Mouse (Mus musculus): ENCODE results near the gene Gjc3. TPM values are rescaled to one million over a fixed set of nuclear protein-coding genes. Genes with fewer than 3 reads are reported as not detected.
A peak's percentile ranks its signal among the peaks of the same experiment; 100 is the strongest.
"Not testable (repeated sequence)": the region's sequence is repeated elsewhere in the genome, so short reads cannot be mapped to it uniquely, and the experiment has no call there.

Gene Gjc3
- 0.11 and 0.16 TPM in 2 replicates for polyA plus RNA-seq (2012; rRNA removed)

DNA sequence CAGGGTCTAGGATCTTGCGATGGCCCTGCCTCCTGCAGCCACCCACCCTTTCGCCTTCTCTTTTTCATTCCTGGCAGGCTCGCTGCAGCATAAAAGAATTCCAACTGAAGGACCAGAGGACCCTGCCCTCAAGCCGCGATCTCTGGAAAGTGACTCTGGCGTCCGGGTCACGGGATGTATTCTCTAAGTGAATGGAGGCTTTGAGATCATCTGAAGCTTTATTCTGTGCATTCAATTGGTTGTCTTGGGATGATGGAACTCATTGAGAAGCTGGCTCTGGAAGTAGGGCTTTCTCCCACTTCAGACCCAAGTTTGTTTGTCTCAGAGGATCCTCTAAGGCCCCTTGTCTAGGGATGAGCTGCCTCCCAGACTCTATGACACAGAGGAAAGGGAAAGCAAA lies at the start of gene Gjc3:
Gene Gjc3 (minus strand): TSS at position 154 of the 400 bp plus-strand sequence.
- DNase-seq (ENCODE audit: low read depth, low spot score): no peak
- 80% methylated on average over 8 of the region's 8 CpGs for whole genome bisulfite sequencing

DNA sequence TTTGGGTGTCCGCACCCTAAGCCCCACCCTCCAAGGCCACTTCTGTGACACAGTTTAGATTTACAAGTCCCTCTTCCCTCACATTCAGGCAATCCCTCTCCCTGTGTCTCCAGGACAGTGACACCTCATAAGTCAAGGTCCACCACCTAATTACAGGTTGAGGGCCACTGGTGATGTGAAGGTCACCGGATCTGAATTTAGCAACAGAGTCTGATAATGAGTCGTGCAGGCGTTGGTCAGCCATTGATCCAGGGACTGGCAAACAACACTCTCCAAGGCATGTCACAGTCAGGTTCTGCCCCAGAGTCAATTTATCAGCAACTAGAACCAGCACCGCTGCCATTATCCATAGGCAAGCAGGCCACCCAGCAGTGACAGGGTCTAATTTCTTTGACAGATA lies 49.5 kb upstream of the Gjc3 start:
- DNase-seq (ENCODE audit: low read depth, low spot score): no peak
- 88% methylated on average over 5 of the region's 5 CpGs for WGBS

DNA sequence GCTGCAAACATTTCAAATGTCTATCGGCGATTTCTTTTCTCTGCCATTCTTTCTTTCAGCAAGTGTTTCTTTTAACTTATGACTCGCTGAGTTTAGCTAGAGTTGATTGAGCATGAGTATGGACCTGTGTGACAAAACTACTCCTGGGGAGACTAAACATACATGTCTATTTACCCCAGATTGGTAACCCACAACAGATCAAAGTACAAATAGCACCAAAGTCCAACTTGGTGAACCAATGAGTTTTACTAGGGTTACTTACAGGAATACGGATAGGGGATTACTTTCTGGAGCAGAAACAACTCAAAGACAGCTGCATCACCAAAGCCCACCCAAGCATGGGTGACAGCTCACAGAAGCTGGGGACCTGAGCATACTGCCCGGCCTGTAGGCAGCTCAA lies 46.5 kb upstream of the Gjc3 start:
- DNase-seq (ENCODE audit: low read depth, low spot score): no peak

DNA sequence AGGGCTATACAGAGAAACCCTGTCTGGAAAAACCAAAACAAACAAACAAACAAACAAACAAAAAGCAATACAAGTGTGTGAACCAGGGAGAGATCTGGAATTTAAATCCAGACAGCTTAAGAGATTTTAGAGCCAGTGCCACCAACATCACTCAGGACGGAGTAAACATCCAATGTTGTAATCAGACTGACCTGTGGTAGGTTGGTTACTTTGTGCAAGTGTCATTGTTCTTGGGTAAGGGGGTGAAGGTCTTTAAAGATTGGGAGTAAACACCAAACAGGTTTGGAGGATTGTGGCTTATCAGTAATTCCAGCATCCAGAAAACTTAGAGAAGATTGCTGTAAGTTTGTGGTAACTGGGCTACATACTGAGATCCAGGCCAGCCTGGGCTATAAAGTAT lies 23.5 kb upstream of the Gjc3 start:
- 96% methylated on average over 1 of the region's 1 CpGs for WGBS
- DNase-seq (ENCODE audit: low read depth, low spot score): no peak

More for the DNA sequence above, 46.5 kb upstream of the Gjc3 start:
- 76% methylated on average over 5 of the region's 5 CpGs for WGBS

DNA sequence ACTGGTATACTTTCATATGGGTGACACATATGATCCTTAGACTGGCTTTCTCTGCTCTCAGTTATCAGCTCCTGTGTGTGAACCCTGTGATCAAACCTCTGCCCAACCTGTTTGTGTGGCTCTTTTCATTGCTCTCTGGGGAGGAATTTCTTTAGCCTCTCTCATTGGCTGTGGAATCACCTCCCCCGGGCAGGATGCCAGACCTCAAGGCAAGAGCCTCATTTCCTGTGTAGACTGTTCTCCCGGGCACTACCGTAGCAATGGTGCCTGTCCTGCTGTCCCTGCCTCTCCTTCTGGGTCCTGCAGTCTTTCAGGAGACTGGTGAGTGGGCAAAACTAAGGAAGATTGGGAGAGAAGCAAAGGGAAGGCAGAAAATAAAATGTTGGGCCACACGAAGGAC lies 18.4 kb upstream of the Gjc3 start, which contains the start of gene Azgp1:
Gene Azgp1 (plus strand): TSS at position 221 of the 400 bp plus-strand sequence.
- DNase-seq (ENCODE audit: low read depth, low spot score): peak; percentile 39
- WGBS: 24% methylated on average over 4 of the region's 4 CpGs

DNA sequence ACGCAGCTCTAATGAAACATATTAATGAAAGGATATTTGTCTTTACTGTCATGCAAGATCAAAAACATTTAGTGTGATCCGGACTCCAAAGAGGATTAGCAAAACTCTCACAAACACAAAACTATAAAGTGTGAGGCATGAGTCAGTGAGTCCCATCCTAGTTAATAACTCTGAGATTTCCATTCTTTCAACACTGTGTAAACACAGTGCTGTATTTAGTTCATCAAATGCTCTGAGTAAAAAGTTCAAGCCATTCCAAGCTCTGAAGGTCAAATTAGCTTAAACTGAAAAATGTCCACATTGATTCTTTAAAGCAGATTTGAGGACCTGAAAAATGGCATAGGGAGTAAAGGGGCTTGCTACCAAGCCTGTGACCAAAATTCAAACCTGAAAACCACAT lies 16.2 kb upstream of the Gjc3 start:
- no peak for DNase-seq (ENCODE audit: low read depth, low spot score)
- 67% methylated on average over 2 of the region's 2 CpGs for whole genome bisulfite sequencing

DNA sequence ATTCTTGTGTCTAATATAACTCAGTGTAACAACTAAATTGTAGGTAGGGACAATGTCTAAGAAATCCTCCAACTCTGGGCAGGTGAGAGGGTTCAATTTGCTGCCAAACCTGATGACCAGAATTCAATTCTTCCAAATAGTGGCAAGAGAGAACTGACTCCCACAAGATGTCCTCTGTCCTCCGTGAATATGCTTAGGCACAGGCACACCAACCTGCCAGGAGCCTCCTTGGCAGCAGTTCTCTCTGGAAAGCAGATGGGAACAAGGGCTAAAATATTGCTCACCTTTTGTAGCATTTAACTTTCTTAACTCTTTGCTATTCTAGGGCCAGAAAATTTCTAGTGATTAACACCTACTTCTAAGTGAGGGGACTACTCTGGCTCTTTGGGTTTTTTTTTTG lies 14.4 kb upstream of the Gjc3 start:
- DNase-seq (ENCODE audit: low read depth, low spot score): no peak

DNA sequence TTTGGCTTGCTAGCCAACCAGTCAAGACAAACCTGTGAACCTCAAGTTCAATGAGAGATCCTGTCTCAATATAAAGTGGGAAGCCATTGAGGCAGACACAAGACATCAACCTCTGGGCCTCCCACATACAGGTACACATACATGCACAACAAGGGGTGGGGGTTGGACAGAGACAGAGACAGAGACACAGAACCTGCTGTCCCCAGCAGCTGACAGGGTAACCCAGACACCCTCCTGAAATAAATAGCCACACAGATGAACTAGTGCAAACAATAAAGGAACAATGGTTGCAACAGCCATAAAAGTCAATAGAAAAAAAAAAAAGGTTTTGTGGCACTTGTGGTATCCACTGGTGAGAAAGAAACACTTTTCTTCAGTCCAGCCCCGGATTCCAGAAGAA lies 12.5 kb upstream of the Gjc3 start:
- WGBS: 20% methylated on average over 1 of the region's 1 CpGs
- DNase-seq (ENCODE audit: low read depth, low spot score): no peak

More for the DNA sequence above, 14.4 kb upstream of the Gjc3 start:
- 37% methylated on average over 1 of the region's 1 CpGs for WGBS

DNA sequence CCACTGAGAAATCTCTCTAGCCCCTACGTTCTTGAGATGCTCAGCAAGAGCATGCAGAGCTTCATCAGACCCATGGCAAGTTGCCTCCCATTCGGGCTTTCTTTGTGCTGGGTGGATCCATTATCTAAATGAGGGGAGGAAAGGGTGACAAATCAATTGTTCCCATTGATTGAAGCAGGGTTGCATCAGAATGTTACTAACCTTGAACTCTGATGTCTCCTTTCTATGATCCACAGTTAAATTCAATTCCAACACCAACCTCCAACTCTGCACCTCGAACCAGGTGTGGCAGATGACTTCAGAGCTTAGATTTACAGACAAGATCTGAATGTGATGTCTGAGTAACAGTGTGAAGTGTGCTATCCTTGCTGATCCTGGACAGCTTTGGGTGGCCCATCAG lies 11.8 kb upstream of the Gjc3 start:
- no peak for DNase-seq (ENCODE audit: low read depth, low spot score)
- WGBS: 67% methylated on average over 3 of the region's 3 CpGs

DNA sequence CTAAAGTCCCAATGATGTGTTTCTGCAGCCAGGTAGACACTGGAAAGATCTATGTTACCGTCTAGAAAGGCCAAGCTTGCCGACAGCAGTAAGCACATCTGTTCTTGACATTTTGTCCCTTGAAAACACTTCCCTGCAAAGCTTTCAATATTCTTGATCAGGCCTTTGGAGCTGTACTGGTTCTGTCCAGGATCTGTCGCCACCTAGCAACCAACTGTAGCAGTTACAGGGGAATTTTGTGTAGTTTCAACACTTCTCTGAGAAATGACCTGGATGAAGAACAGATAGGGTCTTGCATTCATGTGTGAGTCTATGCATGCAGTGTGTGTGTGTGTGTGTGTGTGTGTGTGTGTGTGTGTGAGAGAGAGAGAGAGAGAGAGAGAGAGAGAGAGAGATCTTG lies 10.8 kb upstream of the Gjc3 start:
- 42% methylated on average over 3 of the region's 3 CpGs for WGBS
- no peak for DNase-seq (ENCODE audit: low read depth, low spot score)

DNA sequence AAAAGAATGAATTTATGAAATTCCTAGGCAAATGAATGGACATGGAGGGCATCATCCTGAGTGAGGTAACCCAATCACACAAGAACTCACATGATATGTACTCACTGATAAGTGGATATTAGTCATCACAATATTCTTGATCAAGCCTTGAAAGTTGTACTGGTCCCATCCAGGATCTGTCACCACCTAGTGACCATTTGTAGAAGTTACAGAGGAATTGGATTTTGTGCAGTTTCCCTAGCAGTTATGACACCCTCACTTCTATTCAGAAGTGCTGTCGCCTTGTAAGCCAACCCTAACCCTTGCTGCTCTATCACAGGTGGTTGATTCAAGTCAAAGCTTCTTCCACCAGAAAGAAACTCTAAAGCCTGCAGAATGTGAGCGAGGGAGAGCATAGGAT lies 10.3 kb upstream of the Gjc3 start:
- WGBS: 76% methylated on average over 2 of the region's 2 CpGs
- DNase-seq (ENCODE audit: low read depth, low spot score): no peak

DNA sequence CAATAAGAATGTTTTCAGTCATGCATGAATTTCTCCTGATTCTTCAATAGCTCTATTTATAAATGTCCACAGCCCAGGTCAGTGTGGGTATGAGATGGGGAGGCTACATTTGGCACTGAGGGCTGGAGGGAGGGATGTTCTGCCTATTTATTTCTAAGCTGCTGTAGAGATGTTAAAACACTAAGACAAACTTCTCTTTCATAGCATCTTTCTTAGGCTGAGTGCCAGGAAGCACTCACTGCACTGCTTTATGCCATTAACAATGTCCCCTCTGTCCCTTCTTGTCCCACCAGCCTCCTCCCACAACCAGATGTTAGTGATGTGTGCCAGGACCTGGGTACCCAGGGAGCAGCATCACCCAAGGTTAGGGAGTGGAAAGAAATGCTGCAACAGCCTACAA lies 3.6 kb upstream of the Gjc3 start:
- no peak for DNase-seq (ENCODE audit: low read depth, low spot score)

DNA sequence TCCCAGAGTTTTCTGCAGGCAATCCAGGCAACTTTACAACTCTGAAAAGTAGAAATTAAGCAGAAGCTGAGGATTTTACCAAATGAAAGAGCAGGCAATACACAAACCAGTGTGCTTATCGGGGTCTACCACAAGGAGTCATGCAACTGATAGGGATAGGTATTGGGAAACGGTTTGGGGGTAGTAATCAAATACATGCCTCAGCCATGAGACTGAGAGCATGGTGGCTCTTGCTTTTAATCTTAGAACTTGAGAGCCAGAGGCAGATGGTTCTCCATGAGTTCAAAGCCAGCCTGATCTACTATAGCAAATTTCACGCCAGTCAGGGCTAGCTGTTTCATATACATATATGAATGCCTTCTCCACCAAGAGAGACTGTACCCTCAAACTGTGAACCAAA lies 6.5 kb downstream of the Gjc3 start:
- WGBS: 87% methylated on average over 3 of the region's 3 CpGs
- no peak for DNase-seq (ENCODE audit: low read depth, low spot score)

DNA sequence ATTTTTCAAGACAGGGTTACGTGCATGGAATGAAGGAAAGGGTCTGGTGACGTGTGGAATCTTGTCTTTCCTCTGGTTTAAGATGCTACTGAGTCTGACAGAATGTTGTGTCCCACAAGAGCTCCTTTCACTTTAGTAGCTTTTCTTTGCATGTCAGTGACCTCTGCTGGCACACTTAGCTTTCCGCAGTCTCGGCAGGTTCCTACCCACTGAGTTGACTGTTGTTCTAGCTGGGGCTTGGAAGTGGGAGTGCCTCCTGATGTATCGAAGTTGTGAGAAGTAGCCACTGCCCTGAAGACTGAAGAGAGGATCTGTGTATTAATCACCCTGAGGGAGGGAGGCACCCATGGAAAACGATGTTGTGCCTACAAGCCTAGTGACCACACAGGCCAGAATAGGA lies 11.7 kb downstream of the Gjc3 start:
- 22% methylated on average over 6 of the region's 6 CpGs for WGBS
- no peak for DNase-seq (ENCODE audit: low read depth, low spot score)

DNA sequence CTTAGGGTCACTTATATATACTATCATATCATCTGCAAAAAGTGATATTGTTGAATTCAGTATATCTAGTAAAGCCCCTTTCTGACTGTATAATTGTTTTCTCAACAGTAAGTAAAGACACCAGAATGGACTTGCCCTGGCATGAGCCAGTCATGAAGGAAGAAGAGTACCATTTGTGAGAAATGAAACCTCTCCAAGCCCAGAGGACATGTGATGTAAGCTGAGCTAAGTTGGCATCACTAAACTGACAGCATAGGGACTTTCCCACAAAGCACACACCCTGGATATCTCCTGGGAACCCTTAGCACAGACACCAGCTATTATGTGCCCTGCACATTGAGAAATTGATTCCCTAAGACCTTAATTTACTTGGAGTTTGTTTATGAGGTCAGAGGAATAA lies 15.6 kb downstream of the Gjc3 start:
- DNase-seq (ENCODE audit: low read depth, low spot score): no peak

DNA sequence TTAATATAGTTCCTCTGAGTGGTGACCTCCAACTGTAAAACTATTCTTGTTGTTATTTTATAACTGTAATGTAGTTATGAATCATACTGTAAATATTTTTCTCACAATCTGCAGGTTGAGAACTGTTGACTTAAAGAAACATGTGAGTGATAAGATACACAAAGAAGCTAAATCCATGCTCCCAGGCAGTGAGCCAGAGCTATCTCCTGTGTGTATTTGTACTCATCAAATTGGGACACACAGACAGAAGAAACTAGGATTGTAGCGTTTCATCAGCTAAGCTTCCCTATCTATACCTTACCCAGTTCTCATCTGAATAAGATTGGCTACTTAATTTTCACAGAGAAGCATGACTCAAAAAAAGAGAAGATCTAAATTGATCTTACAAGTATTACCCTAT lies 19.8 kb downstream of the Gjc3 start:
- WGBS: 31% methylated on average over 1 of the region's 1 CpGs
- DNase-seq (ENCODE audit: low read depth, low spot score): no peak

DNA sequence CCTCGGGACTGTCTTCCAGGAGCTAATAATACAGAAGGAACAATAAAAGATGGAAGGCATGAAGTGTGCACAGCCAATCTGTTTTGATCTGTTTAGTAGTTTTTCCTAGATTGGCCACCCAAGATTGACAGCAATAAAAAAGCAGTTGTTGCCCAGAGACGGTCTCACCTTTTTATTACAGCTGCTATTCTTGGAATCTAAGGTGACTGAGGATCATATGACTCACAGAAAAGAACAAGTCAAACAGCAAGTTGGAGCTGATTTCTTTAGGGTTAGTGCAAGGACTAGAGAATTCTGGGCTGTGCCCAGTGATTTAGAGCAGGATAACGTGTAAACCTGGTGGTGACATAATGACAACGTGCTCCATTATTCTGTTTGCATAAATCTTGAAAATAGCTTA lies 21.9 kb downstream of the Gjc3 start:
- peak; percentile 89 for DNase-seq (ENCODE audit: low read depth, low spot score)
- 24% methylated on average over 4 of the region's 4 CpGs for WGBS

DNA sequence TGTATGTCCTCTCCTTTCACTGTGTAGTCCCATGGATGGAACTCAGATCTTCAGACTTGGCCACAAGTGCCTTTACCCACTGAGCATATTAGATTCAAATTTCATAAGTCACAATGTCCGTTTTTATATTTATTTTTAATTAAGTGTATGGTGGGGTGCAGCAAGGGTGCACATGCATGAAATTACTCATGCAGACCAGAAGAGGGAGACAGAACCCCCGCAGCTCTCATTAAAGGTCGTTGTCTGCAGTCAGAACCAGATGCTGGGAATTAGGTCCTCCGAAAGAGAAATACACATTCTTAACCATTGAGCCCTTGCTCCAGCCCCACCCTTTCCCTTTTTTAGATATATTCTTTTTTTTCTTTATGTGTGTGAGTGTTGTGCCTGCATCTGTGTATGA lies 25.7 kb downstream of the Gjc3 start:
- no peak for DNase-seq (ENCODE audit: low read depth, low spot score)
- 59% methylated on average over 4 of the region's 4 CpGs for WGBS

DNA sequence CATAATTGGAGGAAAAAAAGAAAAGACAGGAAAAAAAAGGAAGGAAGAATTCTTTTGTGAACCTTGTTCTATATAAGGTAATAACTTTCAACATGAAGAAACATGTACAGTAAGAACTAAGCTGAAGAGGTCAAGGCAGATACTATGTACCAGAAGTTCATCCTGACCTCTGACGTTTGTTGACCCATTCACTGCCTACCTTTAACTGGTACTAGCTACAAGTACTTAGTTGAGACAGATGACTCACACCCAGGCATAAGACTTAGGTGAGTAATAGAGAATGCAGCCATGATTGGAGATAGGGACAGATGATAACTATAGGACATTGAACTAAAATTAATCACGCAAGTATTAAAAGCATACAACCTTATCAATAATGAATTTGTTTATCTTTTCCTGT lies 26.4 kb downstream of the Gjc3 start:
- DNase-seq (ENCODE audit: low read depth, low spot score): no peak
- WGBS: 78% methylated on average over 2 of the region's 2 CpGs

DNA sequence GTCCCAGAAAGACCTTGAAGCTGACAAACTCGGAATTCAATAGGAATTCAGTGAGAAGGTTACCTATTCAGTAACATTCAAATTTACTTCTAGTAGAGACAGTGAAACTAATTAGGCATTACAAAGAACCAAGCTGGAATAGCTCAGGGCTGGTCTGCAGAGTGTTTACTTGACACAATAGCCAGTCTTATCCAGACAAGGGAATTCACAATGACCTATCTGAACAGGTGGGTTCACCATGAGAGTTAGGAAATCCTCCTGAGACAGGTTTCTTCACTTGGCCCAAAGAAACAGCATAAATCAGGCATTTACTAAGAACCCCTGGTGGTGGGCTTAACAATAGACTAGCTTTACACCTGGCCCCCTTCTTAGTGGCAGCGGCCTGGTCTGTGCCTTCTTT lies 29.0 kb downstream of the Gjc3 start:
- DNase-seq (ENCODE audit: low read depth, low spot score): not testable (repeated sequence)
- WGBS: 82% methylated on average over 2 of the region's 2 CpGs

DNA sequence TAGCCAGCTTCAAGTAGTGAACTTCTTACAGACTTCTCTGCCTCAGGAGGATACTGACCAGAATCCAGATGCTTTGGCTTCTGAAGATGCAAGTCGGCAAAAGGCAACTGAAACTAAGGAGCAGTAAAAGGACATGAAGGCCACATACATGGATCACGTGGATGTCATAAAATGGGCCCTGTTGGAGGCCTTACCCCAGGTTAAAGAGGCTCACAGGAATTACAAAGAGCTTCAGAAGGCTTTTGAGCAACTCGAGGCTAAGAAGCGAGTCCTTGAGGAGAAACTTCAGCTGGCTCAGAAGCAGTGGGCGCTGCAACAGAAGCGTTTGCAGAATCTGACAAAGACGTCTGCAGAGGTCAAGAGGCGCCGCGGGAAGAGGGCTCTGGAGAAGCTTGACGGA lies 34.5 kb downstream of the Gjc3 start:
- DNase-seq (ENCODE audit: low read depth, low spot score): no peak
- 66% methylated on average over 11 of the region's 11 CpGs for WGBS

DNA sequence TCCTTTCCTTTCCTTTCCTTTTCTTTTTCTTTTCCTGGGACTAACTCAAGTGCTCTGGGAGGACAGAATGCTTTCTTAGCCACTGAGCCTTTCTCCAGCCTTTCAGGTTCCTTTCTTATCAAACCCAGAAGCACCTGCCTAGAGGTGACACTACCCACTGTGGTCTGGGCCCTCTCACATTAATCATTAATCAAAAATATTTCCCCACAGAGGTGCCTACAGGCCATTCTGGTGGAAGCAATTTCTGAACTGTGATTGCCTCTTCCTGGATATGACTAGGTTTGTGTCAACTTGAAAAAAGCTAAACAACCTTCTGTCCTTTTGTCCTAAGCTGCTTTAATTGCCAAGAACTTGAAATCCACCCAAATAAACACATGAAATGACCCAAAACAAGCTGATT lies 40.7 kb downstream of the Gjc3 start:
- DNase-seq (ENCODE audit: low read depth, low spot score): no peak

DNA sequence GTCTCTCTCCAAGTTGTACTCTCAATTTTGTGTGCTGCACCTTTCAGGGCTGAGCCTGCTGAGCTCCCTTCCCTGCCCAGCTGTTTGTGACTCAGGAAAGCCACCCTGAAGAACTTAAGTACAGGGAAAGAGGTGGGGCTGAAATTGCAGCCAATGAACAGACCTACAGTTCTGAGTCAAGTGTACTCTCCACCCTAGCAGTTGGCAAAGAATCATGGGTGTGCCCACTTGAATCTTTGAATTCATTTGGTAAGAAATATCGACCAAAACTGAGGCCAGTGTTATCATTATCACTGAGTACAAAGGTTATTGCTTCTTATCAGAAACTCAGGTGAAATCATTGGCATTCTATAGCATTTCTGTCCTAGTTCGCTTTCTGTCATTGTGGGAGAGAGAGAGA lies 41.4 kb downstream of the Gjc3 start, which contains the start of gene Cyp3a13:
Gene Cyp3a13 (minus strand): TSS at position 88 of the 400 bp plus-strand sequence.
- 10% methylated on average over 2 of the region's 2 CpGs for WGBS
- DNase-seq (ENCODE audit: low read depth, low spot score): peak; percentile 94

All from large intestine, adult 2 months (tissue).